Mouse (Mus musculus): ENCODE measurements around the gene Dmrt1.

- TF ChIP-seq MEF2A (IDR thresholded peaks at IDR 0.05; ENCODE audit: borderline replicate concordance, low read depth, low read length) (no peak), USF1 (IDR thresholded peaks at IDR 0.05; ENCODE audit: low read depth, low read length) (no peak), MAX (IDR thresholded peaks at IDR 0.05; ENCODE audit: low read length) (no peak)
These were observed 69.0 kb downstream of the Dmrt1 start for GRCm38 (mm10) chr19:25574431-25574830.
